Mouse (Mus musculus) ovary, postnatal 14 days (tissue): ENCODE data around the gene Slc25a28.

Experiments
- DNase-seq: peaks from one replicate; pipeline ENCODE4 v3.0.0; 2022; ENCODE audit warnings: low spot score

Slc25a28 gene

GRCm38 (mm10) chr19:43630466-43631251 lies 44.0 kb downstream of the Slc25a28 start:
- DNase-seq = peak; percentile 81

GRCm38 (mm10) chr19:43629088-43629487 lies 45.6 kb downstream of the Slc25a28 start:
- no peak for DNase-seq

GRCm38 (mm10) chr19:43627345-43627744 lies 47.3 kb downstream of the Slc25a28 start:
- no peak for DNase-seq

- no peak for DNase-seq
These were observed 48.5 kb downstream of the Slc25a28 start for GRCm38 (mm10) chr19:43626160-43626559.

GRCm38 (mm10) chr19:43623913-43624312 lies 50.8 kb downstream of the Slc25a28 start:
- no peak for DNase-seq

- no peak for DNase-seq
These were observed 54.7 kb downstream of the Slc25a28 start for GRCm38 (mm10) chr19:43619916-43620479.

- no peak for DNase-seq
These were observed 56.1 kb downstream of the Slc25a28 start for GRCm38 (mm10) chr19:43618505-43619030.

- DNase-seq = no peak
These were observed 56.8 kb downstream of the Slc25a28 start for GRCm38 (mm10) chr19:43617761-43618349.

GRCm38 (mm10) chr19:43616889-43617288 lies 57.8 kb downstream of the Slc25a28 start:
- DNase-seq = no peak

GRCm38 (mm10) chr19:43616415-43616861 lies 58.2 kb downstream of the Slc25a28 start:
- DNase-seq = no peak

GRCm38 (mm10) chr19:43615571-43616414 lies 58.9 kb downstream of the Slc25a28 start:
- no peak for DNase-seq

GRCm38 (mm10) chr19:43615074-43615445 lies 59.6 kb downstream of the Slc25a28 start:
- no peak for DNase-seq

- DNase-seq = no peak
These were observed 60.2 kb downstream of the Slc25a28 start for GRCm38 (mm10) chr19:43614341-43615073.
